Mouse (Mus musculus): Measurements from ENCODE around the gene Cubn. TPM values are rescaled to one million over a fixed set of nuclear protein-coding genes. Genes with fewer than 3 reads are reported as not detected.

Cubn gene
- total and polyA plus RNA-seq, 3 experiments = 0.03 to 0.09 (median 0.04) TPM

DNA sequence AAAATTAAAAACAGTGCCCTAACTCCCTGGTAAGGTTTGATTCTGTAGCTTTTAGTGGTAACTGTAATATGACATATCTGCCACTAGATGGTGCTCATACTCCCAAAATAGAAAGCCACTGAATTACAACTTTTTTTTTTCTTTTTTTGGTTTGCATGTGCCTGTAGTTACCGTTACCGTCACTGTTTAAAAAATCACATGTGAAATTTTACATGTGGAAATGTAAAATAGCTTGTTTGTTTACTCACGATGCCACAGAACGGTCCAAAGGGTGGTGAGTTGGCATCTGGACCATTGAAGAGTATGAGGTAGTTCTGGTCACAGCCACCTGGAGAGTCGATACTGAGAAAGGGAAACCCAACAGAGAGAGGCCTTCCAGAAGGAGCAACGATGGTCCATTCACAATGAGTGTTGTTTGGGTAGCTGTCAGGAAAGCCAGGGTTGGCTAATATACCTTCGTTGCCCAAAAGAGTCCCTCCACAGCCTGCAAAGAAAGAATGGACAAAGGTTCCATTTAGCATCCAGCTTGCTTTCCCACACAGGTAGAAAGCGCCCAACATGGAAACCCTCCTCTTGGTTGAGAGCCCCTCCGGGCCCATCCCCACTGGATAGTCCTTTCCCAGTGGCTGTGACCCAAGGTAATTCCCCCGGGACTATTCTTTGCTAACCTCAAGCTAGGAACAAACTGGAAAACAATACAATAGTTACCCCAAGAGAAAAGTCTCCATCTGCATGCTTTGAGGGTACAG lies 213.3 kb downstream of the Cubn start:
- Histone ChIP-seq H3K9ac (ENCODE audit: insufficient read depth, low read depth) (no peak overlapping the region), H3K4me2 (ENCODE audit: insufficient read depth, low read depth, poor library complexity, severe bottlenecking) (peak overlapping the region; percentile 74), H3K4me3 (replicated peaks in 1 of 3; ENCODE audit: low read depth in 2 of 3, low read length in 2 of 3, poor library complexity in 1 of 3) (peak overlapping the region in 1 of 3 experiments; percentile 8), H3K27me3 (replicated peaks) (no peaks in the 10 kb centered on the region), H3K36me3 (replicated peaks in 1 of 2; ENCODE audit: control insufficient read depth in 1 of 2, insufficient read depth in 1 of 2, low read length in 1 of 2) (peaks cover 0 to 3% of the 10 kb centered on the region in 2 experiments), H3K79me2 (replicated peaks; ENCODE audit: control insufficient read depth, extremely low read depth, insufficient read depth, poor library complexity, severe bottlenecking) (no peaks in the 10 kb centered on the region), H3K27ac (ENCODE audit: insufficient read depth, low read depth) (no peak overlapping the region), H3K4me1 (ENCODE audit: control insufficient read depth in 1 of 2, insufficient read depth in 2 of 2) (peaks cover 0 to 8% of the 10 kb centered on the region in 2 experiments; a peak in 3 of 4 replicates), H3K9me3 (replicated peaks; ENCODE audit: low read length) (no peaks in the 10 kb centered on the region)
- dilution Hi-C loops (cut with MboI; ENCODE audit: extremely low pct_ligation_motif_present, extremely low pct_unique_long_range_greater_than_20kb, low sequenced_read_pairs) = no loop called here
- peak; percentile 66 for TF ChIP-seq BHLHE40 (IDR thresholded peaks at IDR 0.05; ENCODE audit: low read depth, low read length)
- peak; percentile 79; the same call in 1 of the 2 replicates for TF ChIP-seq MEF2A (IDR thresholded peaks at IDR 0.05; ENCODE audit: borderline replicate concordance, low read depth, low read length)
- no peak for TF ChIP-seq KAT2A (IDR thresholded peaks at IDR 0.05; ENCODE audit: insufficient replicate concordance, low read length)
- peak; percentile 57; the same call in 1 of the 2 replicates for TF ChIP-seq MAX (IDR thresholded peaks at IDR 0.05; ENCODE audit: low read length)
- no peak for TF ChIP-seq CHD2 (IDR thresholded peaks at IDR 0.05; ENCODE audit: low read length)
- TF ChIP-seq JUN (IDR thresholded peaks at IDR 0.05; ENCODE audit: insufficient read depth, low read depth, low read length) = 0 out of 2 replicates have a peak, but pooled peaks have one; percentile 11
- TF ChIP-seq ZNF384 (IDR thresholded peaks at IDR 0.05; ENCODE audit: low read depth, low read length) = peak; percentile 97
- TF ChIP-seq ZC3H11A (IDR thresholded peaks at IDR 0.05; ENCODE audit: low read depth, low read length) = no peak
- TF ChIP-seq SMC3 (IDR thresholded peaks at IDR 0.05; ENCODE audit: low read depth, low read length) = peak; percentile 69
- peak; percentile 74; the same call in 1 of the 2 replicates for TF ChIP-seq MYC (IDR thresholded peaks at IDR 0.05; ENCODE audit: low read depth, low read length)
- TF ChIP-seq MAFK (IDR thresholded peaks at IDR 0.05; ENCODE audit: insufficient replicate concordance, low read length) = no peak
- TF ChIP-seq IRF4 (IDR thresholded peaks at IDR 0.05; ENCODE audit: low read depth, low read length) = no peak
- no peak for TF ChIP-seq POLR2A (IDR thresholded peaks at IDR 0.05; ENCODE audit: low read depth, low read length)
- TF ChIP-seq NRF1 (IDR thresholded peaks at IDR 0.05; ENCODE audit: low read depth, low read length) = 0 out of 2 replicates have a peak, but pooled peaks have one; percentile 5
- TF ChIP-seq RAD21 (IDR thresholded peaks at IDR 0.05; ENCODE audit: low read depth, low read length) = peak; percentile 83
- TF ChIP-seq CTCF (conservative IDR thresholded peaks at IDR 0.05 in 1 of 2, IDR thresholded peaks at IDR 0.05 in 1 of 2; ENCODE audit: low read depth in 2 of 2, low read length in 2 of 2) = peak; percentile 43 to 87; a peak in 3 of 4 replicates
- TF ChIP-seq JUND (conservative IDR thresholded peaks at IDR 0.05; ENCODE audit: low read depth, low read length) = no peak
- in situ Hi-C loops (cut with MboI; ENCODE audit: low pct_ligation_motif_present, low pct_unique_long_range_greater_than_20kb, low sequenced_read_pairs) = loop anchor here (25.0 kb wide), 1 partner anchor 509 kb away; the partner anchor contains the start of gene St8sia6
- DNase-seq (ENCODE audit: extremely low read depth) = peak; percentile 48

DNA sequence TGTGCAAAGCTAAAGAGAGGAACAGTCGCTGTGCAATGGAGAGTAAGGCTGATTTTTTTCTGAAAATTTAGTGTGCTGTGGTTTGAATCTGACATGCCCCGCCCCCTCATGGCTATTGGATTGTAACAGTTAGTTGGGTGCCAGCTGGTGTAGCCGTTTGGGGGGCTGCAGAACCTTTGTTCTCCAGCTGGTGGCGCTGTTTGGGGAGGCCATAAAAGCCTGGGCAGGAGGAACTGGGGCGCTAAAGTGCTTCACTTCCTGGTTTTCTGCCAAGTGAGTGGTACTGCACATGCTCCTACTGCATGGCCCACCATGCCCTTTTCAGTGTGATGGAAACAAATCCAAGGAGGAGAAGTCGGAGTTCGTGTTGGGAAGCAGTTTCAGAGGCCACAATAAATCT lies 215.7 kb downstream of the Cubn start:
- Histone ChIP-seq H3K79me2 (replicated peaks; ENCODE audit: control insufficient read depth, extremely low read depth, insufficient read depth, poor library complexity, severe bottlenecking) (no peaks in the 10 kb centered on the region), H3K4me2 (ENCODE audit: insufficient read depth, low read depth, poor library complexity, severe bottlenecking) (no peak overlapping the region), H3K4me3 (replicated peaks in 1 of 3; ENCODE audit: low read depth in 2 of 3, low read length in 2 of 3, poor library complexity in 1 of 3) (no peak overlapping the region), H3K36me3 (replicated peaks in 1 of 2; ENCODE audit: control insufficient read depth in 1 of 2, insufficient read depth in 1 of 2, low read length in 1 of 2) (peaks cover 0 to 3% of the 10 kb centered on the region in 2 experiments), H3K4me1 (ENCODE audit: control insufficient read depth in 1 of 2, insufficient read depth in 2 of 2) (peaks cover 0 to 18% of the 10 kb centered on the region in 2 experiments; a peak in 3 of 4 replicates), H3K27me3 (replicated peaks) (no peaks in the 10 kb centered on the region), H3K9ac (ENCODE audit: insufficient read depth, low read depth) (no peak overlapping the region), H3K27ac (ENCODE audit: insufficient read depth, low read depth) (no peak overlapping the region), H3K9me3 (replicated peaks; ENCODE audit: low read length) (no peaks in the 10 kb centered on the region)
- in situ Hi-C loops (cut with MboI; ENCODE audit: low pct_ligation_motif_present, low pct_unique_long_range_greater_than_20kb, low sequenced_read_pairs) (loop anchor here (25.0 kb wide), 1 partner anchor 511 kb away; the partner anchor contains the start of gene St8sia6), dilution Hi-C loops (cut with MboI; ENCODE audit: extremely low pct_ligation_motif_present, extremely low pct_unique_long_range_greater_than_20kb, low sequenced_read_pairs) (no loop called here)
- TF ChIP-seq CTCF (conservative IDR thresholded peaks at IDR 0.05 in 1 of 2, IDR thresholded peaks at IDR 0.05 in 1 of 2; ENCODE audit: low read depth in 2 of 2, low read length in 2 of 2) (peak; percentile 23 to 45; a peak in 2 of 4 replicates), TCF12 (IDR thresholded peaks at IDR 0.05; ENCODE audit: low read depth, low read length) (no peak)
- DNase-seq (ENCODE audit: extremely low read depth) = no peak
